7 mouse cellular contexts compared by ENCODE assay signal in genomic region chr10:79959847-79960601, GRCm38 (mm10). TPM values are rescaled to one million over a fixed set of nuclear protein-coding genes. Genes with fewer than 3 reads are reported as not detected.
DNase-seq lines count a peak whose midpoint lies in the region; ATAC-seq and TF ChIP-seq lines count a peak whose summit lies in the region.

Gene Wdr18, plus strand, starts transcription at chr10:79960152.

- peak; percentile 100 for DNase-seq in adrenal gland, postnatal 10 days
- peak; percentile 100 for DNase-seq in embryonic facial prominence, embryonic 10.5 days (ENCODE audit: low spot score)
- DNase-seq in gonadal fat pad, adult 2 months (ENCODE audit: low read depth), result peak; percentile 98
- DNase-seq in left cerebral cortex, postnatal 4 days, result peak; percentile 98

- H3K9ac ChIP-seq in intestine, postnatal 0 days (ENCODE audit: low read depth, low read length), result peak within 1 kb of the TSS; percentile 64
- H3K9ac ChIP-seq in midbrain, embryonic 12.5 days (replicated peaks), result peak within 1 kb of the TSS; percentile 83

- no peaks in the 10 kb centered on the region for H3K27me3 ChIP-seq in embryonic facial prominence, embryonic 10.5 days (replicated peaks; ENCODE audit: low read depth, poor library complexity, severe bottlenecking)
- H3K27me3 ChIP-seq in intestine, postnatal 0 days (replicated peaks; ENCODE audit: control insufficient read depth, insufficient read depth, low read length), result no peaks in the 10 kb centered on the region
- H3K27me3 ChIP-seq in midbrain, embryonic 12.5 days, result no peaks in the 10 kb centered on the region
- no peaks in the 10 kb centered on the region for H3K27me3 ChIP-seq in small intestine, adult 2 months (ENCODE audit: control insufficient read depth, insufficient read depth, low read length)

- peak within 1 kb of the TSS; percentile 84 for H3K4me2 ChIP-seq in intestine, postnatal 0 days (replicated peaks; ENCODE audit: low read depth)
- peak within 1 kb of the TSS; percentile 86 for H3K4me2 ChIP-seq in midbrain, embryonic 12.5 days (replicated peaks)

- peak within 1 kb of the TSS; percentile 99 for H3K4me3 ChIP-seq in embryonic facial prominence, embryonic 10.5 days
- H3K4me3 ChIP-seq in intestine, postnatal 0 days (ENCODE audit: low read depth, low read length), result peak within 1 kb of the TSS; percentile 85
- H3K4me3 ChIP-seq in midbrain, embryonic 12.5 days, result peak within 1 kb of the TSS; percentile 99
- peak within 1 kb of the TSS; percentile 86 for H3K4me3 ChIP-seq in small intestine, adult 2 months (ENCODE audit: low read depth, low read length)

- H3K27ac ChIP-seq in embryonic facial prominence, embryonic 10.5 days (replicated peaks), result peak within 1 kb of the TSS; percentile 89
- no peak within 1 kb of the TSS for H3K27ac ChIP-seq in intestine, postnatal 0 days (ENCODE audit: low read depth, low read length)
- H3K27ac ChIP-seq in midbrain, embryonic 12.5 days (replicated peaks), result peak within 1 kb of the TSS; percentile 56
- no peak within 1 kb of the TSS for H3K27ac ChIP-seq in small intestine, adult 2 months (ENCODE audit: insufficient read depth, low read depth, low read length)

- TF ChIP-seq POLR2A in small intestine, adult 2 months (IDR thresholded peaks at IDR 0.05; ENCODE audit: low read depth, low read length), result peak; percentile 27; the same call in 1 of the 2 replicates

- no peaks in the 10 kb centered on the region for H3K9me3 ChIP-seq in embryonic facial prominence, embryonic 10.5 days
- no peaks in the 10 kb centered on the region for H3K9me3 ChIP-seq in intestine, postnatal 0 days (ENCODE audit: control insufficient read depth)
- H3K9me3 ChIP-seq in midbrain, embryonic 12.5 days, result no peaks in the 10 kb centered on the region

- under 1% methylated on average over 61 of the region's 61 CpGs for WGBS in embryonic facial prominence, embryonic 10.5 days
- under 1% methylated on average over 61 of the region's 61 CpGs for WGBS in intestine, postnatal 0 days
- under 1% methylated on average over 61 of the region's 61 CpGs for WGBS in midbrain, embryonic 12.5 days
- under 1% methylated on average over 61 of the region's 61 CpGs for WGBS in small intestine, adult 2 months

- H3K36me3 ChIP-seq in embryonic facial prominence, embryonic 10.5 days (replicated peaks), result peaks cover 41% of the 10 kb centered on the region
- H3K36me3 ChIP-seq in intestine, postnatal 0 days (ENCODE audit: control insufficient read depth, insufficient read depth), result peaks cover 17% of the 10 kb centered on the region
- H3K36me3 ChIP-seq in midbrain, embryonic 12.5 days, result peaks cover 32% of the 10 kb centered on the region
- peaks cover 12% of the 10 kb centered on the region for H3K36me3 ChIP-seq in small intestine, adult 2 months (ENCODE audit: control insufficient read depth, insufficient read depth, low read length)

- H3K4me1 ChIP-seq in embryonic facial prominence, embryonic 10.5 days, result peaks cover 53% of the 10 kb centered on the region
- H3K4me1 ChIP-seq in intestine, postnatal 0 days (replicated peaks; ENCODE audit: control insufficient read depth, insufficient read depth, low read length), result no peaks in the 10 kb centered on the region
- H3K4me1 ChIP-seq in midbrain, embryonic 12.5 days, result peaks cover 11% of the 10 kb centered on the region
- peaks cover 2% of the 10 kb centered on the region for H3K4me1 ChIP-seq in small intestine, adult 2 months (ENCODE audit: control insufficient read depth, insufficient read depth, insufficient read length, low read length)

- ATAC-seq in intestine, postnatal 0 days, result peak; percentile 88
- peak; percentile 96 for ATAC-seq in midbrain, embryonic 12.5 days (ENCODE audit: low FRiP score, low read depth)

- intact Hi-C loops in left cerebral cortex, postnatal 4 days (cut with DNase I), result no loop called here

- TF ChIP-seq CTCF in intestine, postnatal 0 days (IDR thresholded peaks at IDR 0.05; ENCODE audit: low read depth), result peak; percentile 99
- TF ChIP-seq CTCF in small intestine, adult 2 months (IDR thresholded peaks at IDR 0.05; ENCODE audit: extremely low read depth, insufficient read length, insufficient replicate concordance, low read depth, low read length), result peak; percentile 95

RNA-seq across cellular contexts. Expression of gene Wdr18, which starts in this region (rescaled TPM):
- 10 to 100 TPM; 32.4 to 34.9 TPM for total RNA-seq in adrenal gland, postnatal 10 days (2021)
- 166 TPM in 2 replicates for polyA plus RNA-seq in embryonic facial prominence, embryonic 10.5 days (2016; fragmentation: Nextera tagmentation; extraction: Ambion mirVana)
- 33.0 and 42.6 TPM in 2 replicates for polyA plus RNA-seq in gonadal fat pad, adult 2 months (2012; rRNA removed)
- 41.9 and 44.0 TPM in 2 replicates for polyA plus RNA-seq in intestine, postnatal 0 days (2015; fragmentation: Nextera tagmentation; extraction: Ambion mirVana)
- total RNA-seq in left cerebral cortex, postnatal 4 days (2021), result 10 to 100 TPM; 51.7 to 55.8 TPM
- polyA plus RNA-seq in midbrain, embryonic 12.5 days (2016; fragmentation: Nextera tagmentation; extraction: Ambion mirVana), result 90.4 and 97.0 TPM in 2 replicates
- polyA plus RNA-seq in small intestine, adult 2 months (2012; rRNA removed), result 34.8 and 44.6 TPM in 2 replicates

Comparison
In these comparisons a context has a peak if more than half of its experiments do, and no peak if none do; other contexts are left out.
1. H3K27ac ChIP-seq: peak in embryonic facial prominence, embryonic 10.5 days (single experiment) and midbrain, embryonic 12.5 days (single experiment); none in intestine, postnatal 0 days (single experiment) and small intestine, adult 2 months (single experiment).
2. Peak in every context shown above with its lines, with median percentiles within 50 percentile points of each other: DNase-seq and H3K4me3 ChIP-seq.